Mouse (Mus musculus) MN1 (cell line): ENCODE measurements around the gene Bcl2.
A peak's percentile ranks its signal among the peaks of the same experiment; 100 is the strongest.
"Not testable (repeated sequence)": the region's sequence is repeated elsewhere in the genome, so short reads cannot be mapped to it uniquely, and the experiment has no call there.

Experiments
- DNase-seq: peaks from one replicate; pipeline ENCODE4 v3.0.0-alpha.2; 2016; ENCODE audit warnings: low spot score

The Bcl2 gene

DNA sequence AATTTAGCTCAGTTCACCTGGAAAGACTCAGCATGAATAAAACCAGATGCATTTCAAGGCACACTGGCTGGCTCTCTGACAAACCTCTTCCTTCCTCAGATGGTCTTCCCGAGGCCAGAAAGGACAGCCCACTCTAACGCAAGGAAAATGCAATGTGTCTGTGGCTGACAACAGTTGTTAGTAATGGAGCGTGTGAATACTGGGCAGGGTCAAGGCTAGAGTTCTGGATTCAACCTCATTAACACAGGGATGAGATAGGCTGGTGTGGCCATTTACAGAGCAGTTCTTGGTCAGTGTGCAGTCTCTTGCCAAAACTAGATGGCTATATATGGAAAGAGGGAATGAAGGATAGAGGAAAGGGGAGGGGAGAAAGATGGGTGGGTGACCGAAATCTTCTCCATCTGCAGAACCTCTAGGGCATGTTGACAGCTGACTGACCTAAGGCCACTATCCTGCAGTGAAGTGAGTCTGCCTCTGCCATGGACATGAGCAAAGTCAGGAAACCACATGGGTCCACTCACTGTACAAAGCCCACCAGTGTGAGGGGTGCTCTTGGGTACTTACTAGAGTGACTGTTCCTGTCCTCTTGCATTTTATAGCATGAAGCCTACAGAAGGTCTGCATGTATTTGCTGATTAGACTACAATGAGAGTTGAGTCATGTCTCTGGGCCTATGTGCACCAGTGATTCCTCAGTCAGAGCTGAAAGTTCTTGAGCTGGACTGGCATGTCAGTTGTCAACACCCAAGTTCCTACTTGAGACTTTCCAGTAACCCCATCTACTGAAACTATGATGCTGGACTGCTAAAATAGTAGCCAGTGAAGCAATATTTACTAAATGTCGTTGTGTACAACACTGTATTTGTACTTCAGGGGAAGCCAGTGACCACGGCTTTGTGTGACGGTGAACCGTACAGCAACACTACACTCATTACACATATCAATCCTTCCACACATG, 159.9 kb downstream of the Bcl2 start:
- no peak for DNase-seq

DNA sequence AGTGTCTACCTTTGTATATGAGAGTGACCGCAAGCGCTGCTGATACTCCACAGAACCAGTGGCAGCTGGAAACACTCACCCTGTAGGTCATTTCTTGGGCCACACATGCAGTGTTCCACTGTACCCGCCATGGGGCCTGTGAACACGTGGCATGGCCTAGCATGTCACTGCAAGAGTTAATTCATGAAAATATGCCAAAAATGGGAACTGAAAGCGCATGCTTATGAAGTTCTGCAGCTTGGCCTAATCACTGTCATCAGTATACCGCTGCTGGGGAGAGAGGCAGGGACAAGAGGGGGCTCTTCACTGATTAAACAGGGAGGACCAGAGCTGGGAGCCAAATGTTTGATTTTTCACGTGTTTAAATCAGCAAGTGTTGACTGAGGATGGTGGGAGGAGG, 161.2 kb downstream of the Bcl2 start:
- no peak for DNase-seq

DNA sequence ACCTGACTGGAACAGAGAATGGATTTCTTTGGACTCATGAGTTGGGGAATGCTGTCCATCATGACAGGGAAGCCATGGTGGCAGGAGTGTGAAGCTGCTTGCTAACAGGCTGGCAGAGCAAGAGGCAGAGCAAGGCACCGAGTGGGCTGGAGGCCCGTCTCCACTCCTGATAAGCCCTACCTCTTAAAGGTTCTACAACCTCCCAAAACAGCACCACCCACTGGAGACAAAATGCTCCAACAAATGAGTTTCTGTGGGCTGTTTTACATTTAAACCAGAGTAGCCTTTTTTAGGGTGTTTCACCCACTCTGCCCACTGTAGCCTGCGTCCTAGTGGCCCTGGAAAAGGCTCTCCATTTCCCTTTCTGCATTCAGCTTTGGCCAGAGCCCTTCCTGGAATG, 163.5 kb downstream of the Bcl2 start:
- no peak for DNase-seq

DNA sequence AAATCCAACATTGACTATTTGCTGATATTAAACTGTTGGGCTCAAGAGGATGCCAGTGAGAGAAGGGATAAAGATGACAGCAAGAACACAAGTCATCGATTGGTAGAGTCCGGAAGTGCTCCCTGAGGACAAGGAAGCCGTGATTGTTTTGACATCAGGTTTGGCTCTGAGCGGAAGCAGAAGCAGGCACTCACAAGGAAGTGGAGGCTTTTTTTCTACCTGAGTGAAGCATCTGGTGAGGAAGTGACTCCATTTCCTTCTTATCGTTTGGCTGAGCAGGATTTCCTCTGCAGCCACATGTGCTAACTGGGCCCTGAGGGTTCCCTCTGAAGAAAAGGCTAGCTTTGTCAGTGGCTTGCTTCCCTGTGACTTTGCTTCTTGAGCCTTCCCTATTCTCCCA, 165.0 kb downstream of the Bcl2 start:
- no peak for DNase-seq

DNA sequence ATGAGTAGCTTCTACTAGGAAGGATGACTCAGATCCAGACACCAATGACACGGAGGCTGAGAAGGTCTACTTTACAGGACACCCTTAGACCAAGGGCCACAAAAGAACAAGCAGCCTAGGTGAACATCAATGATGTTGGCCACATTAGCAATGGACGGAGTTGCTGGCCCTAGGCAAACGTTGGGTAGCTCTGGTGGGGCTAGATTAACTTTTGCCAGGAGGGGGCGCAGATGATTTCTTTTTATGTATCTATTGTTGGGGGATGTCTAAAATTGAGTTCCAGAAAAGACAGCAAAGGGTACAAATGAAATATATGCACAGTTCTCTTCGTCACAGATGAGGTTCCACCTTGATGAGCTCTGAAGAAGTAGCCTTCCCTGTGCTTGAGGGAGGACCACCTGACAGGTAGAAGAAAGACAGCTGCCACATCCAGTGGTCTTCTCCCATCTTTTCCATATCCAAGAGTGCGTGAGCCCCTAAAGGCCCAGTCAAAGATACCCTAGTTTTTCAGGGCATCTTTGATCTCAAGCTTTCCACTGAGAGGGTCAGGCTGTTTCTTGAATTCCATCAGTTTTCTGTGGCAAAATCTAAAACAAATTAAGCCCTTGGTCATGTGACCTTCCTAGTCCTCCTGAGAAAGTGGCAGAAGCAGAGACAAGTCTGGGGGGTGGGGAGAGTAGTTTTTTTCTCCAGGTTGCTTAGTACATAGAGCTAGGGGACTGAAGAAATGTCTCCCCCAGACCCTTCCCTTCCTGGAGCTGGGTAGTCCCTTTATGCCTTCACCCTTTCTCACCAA, 169.1 kb downstream of the Bcl2 start:
- DNase-seq, result no peak

DNA sequence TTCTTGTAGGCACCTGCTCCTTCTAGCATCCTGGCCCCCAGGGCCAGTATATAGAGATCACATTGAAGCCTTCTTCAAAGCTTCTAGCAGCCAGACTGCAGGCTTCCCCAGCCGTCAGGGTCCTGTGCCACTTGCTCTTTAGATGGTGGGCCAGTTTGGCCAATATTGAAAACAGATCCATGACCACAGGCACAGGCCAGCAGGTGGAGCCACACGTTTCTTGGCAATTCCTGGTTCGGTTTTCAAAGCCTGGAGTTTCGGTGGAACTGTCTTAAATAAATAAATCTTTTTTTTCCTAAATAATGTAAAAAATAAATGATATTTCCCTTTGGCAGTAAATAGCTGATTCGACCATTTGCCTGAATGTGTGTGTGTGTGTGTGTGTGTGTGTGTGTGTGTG, 171.3 kb downstream of the Bcl2 start:
- DNase-seq, result peak; percentile 31

DNA sequence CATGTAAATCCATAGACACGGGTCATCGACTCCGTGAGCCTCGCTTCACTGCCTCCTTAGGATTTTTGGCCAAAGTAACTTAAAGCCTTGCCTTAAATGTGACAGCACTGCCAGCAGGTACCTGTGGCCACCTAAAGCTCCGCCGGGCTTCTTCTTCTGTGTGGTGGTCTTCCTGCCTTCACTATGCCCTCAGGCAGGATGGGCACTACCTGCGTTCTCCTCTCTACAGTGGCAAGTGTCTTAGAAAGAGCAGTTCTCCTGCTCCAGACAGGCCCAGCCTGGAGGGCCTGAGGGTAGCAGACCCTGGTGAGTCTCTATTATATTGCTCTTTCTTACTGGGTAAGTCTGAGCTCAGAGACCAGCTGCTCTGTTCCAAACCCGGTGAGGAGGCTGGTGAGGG, 172.2 kb downstream of the Bcl2 start:
- no peak for DNase-seq

DNA sequence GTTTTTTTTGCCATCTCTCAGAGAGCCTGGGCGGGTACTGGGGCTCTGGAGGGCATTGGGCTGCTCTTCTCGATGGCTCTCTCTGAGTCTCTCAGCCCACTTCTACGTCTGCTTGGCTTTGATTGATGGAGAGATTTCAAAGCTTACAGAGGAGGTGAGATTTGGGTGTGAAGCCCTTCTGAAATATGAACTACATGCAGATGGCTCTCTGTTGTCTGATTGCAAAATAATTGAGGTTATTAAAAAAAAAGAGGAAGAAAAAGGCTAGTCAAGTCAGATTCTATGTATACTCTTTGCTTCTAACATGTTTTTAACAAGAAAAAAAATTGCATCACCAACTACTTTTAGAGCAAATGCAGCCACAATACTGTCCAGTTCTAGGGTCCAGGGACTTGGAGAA, 173.9 kb downstream of the Bcl2 start:
- no peak for DNase-seq

DNA sequence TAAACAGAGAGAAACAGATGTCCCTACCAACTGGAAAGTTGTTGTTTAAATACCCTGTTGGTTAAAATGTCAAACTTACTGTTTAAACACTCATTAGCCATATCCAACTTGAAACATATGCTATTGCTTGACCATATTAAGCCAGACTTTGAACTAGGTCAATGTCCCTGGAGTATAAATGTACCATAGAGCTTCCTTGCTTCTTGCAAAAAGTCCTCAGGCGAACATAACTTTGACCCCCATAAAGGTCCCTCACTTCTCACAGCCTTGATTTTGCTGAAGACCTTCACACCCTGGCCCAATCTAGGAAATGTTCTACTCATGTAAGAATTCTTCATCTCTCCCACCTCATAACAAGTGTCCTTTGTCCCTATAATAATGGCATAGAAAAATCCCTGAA, 175.0 kb downstream of the Bcl2 start:
- DNase-seq, result no peak

DNA sequence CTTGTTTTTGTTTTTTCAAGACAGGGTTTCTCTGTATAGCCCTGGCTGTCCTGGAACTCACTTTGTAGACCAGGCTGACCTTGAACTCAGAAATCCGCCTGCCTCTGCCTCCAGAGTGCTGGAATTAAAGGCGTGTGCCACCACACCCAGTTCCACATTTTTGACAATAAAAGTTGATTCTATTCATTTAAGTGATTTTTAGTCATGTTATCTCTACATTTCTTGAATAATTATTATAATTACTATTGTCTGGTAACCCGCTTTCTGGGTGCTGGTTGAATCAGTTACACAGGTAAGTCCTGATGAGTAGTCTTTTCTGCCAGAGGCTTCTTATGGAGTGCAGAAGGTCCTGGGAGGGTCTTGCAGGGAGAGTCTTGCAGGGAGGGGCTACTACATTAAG, 179.2 kb downstream of the Bcl2 start:
- not testable (repeated sequence) for DNase-seq

DNA sequence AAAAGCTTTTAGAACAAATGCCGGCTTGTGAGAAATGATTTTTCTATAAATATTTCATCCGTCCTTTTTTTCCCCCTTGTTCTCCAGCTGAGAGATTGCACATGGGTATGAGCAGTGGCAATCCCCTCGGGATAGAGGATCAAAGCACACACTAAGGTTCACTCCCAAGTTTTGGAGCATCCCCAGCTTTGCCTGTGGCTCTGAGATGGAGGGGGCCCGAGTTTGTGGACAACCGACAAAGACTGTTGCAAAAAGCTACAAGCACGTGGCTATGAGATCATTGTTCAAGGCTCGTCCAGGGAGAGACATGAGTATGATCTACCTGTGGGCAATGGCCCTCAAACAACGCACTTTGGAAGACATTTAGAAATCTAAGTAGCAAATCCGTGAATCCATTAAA, 184.5 kb downstream of the Bcl2 start:
- DNase-seq, result no peak

DNA sequence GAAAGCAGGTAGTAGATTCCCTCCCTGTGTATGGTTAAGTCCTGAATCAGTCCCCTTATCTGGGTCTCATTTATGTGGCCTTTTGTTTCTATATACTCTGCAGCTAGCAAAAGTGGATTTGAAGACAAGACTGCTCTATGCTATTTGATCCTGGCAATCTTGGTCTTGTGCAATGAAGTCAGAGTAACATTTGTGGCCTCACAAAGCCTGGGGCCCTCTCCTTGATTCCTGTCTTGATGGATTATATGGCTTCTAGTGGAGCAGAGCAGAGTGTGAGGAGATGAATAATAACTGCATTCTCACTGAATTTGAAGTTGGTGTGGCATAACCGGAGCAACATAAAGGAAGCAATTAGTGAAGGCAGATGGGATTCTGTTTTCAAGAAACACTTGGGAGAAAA, 186.5 kb downstream of the Bcl2 start:
- no peak for DNase-seq

DNA sequence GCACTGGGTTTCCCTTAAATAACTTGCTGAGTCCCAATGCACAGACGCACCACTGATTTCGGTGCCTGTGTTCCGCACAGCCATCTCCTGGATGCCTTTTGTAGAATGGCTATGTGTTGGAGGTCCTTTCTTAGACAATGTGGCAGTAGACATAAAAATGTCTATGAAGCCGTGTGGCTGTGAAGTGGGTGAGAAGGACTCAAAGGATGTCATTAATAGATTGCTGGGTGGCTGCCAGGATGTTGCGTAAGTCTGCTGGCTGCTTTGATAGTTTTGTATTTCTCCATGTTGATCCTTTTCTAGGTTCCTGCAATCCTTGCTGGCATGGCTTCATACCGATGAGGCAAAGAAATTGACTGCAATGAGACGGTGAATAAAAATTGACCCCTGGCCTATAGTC, 187.3 kb downstream of the Bcl2 start:
- no peak for DNase-seq

DNA sequence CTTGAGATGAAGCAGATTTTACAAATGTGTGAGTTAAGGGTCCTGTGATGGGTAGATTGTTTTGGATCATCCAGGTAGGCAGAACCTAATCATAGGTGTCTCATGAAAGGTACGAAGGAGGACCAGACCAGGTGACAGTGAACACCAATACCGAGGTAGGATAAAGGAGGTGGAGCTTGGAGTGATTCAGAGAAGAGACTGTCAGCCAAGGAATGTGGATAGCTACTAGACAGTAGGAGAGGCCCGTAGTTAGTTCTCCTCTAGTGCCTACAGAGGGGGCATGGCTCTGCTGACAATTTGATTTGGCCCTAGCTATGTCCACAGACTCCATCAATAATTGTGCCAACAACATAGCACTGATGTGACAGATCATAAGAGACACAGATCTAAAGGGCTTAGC, 188.0 kb downstream of the Bcl2 start:
- no peak for DNase-seq

DNA sequence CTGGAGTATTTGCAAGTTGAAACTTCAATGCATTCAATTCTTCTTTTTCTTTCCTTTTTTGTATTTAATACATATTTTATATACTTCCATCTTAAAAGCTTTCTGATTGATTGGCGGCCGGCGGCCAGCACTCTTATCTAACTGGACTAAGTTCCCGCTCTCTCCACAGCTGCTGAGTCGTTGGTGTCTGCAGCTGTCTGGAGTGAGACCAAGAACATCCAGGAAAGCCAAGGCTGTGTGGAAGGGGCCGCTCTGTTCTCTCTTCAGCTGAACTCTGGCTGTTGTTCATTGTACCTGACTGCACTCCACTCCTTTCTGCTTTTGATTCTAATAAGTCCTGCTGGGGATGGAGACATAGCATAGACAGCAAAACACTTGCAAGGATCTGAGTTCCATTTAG, 190.3 kb downstream of the Bcl2 start:
- DNase-seq, result no peak

DNA sequence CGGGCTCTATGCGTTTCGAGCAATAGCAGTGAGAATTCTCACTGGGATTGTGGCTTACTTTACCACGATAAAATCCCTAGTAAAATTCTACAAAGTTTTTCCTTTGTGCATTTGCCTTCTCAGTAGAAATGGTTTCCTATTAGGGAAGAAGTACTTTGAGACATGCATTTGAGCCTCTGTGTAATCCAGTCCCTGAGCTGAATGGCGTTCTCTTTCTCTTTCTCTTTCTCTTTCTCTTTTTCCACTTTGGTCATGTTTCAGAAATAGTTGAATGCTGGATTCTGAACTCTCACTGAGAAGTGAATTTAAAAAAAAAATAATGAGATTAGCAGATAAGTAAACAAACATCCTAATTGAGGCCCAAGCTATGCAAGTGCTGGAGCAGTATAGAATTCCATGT, 191.1 kb downstream of the Bcl2 start:
- DNase-seq, result no peak

DNA sequence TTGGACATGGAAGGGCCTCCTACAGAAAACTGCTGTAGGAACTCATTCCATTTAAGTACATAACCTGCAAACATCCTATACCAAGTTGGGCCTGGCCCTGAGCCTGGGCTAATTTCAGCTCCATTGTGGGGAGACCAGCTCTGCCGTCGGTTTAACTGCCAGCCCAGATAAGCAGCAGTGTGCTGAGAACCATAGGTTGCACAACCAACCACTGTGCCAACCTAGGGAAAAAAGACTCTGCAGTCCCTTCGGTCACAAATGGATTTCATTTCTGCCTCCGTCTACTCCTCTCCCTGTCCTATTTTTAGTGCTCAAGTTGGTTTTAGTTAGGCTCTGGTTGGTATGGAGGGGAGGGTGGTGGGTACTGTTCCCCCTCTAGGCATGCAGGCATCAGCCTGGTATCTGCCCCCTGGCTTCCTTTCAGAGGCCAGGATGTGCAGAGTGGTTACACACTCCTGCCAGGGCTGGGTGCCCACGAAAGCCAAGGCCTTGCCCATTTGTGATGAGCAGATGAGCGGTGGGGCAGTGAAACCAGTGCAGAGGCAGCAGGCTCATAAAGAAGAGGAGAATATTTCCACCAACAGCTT, 196.4 kb downstream of the Bcl2 start:
- DNase-seq, result no peak

DNA sequence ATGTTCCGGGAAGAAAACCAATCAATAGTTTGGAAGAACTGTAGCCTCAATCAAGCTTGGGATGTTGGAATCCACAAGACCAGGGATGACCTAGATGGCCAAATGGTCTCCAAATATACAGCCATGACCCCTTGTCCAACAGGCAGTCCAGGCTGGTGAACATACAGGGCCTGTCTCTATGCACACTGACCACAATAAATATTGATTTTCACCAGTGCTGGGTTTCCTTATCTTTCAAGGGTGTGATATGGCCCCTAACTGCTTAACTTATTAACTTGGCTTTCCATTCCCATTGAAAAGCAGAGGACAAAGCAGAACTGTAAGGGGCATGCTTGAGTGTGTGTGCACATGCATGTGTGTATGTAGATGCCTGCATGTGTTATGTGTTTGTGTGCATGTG, 197.0 kb downstream of the Bcl2 start:
- no peak for DNase-seq

DNA sequence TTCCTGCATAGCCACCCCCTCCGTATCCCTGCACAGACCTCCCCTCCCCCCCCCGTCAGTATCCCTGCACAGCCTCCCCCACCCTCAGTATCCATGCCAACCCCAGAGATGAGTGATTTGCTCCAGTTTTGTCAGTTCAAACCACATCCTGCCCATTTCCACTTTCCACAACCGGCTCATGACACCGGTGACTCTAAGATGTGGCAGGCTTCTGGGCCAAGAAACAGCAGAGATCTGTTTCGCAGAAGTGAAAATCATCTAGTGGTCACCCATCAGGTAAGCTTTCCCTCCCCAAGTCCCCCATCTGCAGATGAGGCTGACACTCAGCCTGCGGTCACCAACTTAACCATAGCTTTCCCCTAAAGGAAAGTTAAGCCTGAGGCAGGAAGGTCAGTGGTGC, 198.5 kb downstream of the Bcl2 start:
- DNase-seq, result no peak

DNA sequence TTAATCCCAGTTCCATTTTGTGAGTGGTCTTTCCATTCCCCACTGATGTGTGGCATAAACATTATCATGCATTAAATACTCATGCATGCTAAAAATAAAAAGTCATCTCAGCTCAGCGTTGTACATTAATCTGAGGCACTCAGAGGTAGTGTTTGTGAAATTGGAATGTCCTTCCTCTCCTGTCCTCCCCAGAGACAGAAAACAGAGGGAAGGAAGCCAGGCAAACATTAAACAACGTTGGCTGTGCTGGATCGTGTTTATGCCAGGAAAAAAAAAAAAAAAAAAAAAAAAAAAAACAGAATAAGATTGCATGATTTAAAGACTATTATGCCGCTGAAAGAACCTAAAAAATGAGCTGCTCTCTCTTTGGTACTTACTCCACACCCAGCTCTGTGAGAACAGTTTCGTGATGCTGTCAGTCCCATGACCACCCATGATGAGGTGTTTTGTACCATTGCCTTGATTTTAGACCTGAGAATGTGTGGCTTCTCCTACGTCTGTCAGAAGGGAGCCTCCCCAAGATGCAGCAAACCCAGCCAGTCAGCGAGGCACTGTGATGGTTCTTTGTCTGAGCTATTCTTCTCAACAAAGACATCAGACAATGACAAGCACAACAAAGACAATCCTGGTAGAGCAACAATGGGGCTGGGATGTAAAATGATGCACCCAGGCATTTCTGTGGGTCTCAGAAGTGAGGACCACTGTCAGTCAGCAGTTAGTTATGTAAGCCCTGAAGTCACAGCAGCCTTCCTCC, 200.0 kb downstream of the Bcl2 start:
- DNase-seq, result no peak

DNA sequence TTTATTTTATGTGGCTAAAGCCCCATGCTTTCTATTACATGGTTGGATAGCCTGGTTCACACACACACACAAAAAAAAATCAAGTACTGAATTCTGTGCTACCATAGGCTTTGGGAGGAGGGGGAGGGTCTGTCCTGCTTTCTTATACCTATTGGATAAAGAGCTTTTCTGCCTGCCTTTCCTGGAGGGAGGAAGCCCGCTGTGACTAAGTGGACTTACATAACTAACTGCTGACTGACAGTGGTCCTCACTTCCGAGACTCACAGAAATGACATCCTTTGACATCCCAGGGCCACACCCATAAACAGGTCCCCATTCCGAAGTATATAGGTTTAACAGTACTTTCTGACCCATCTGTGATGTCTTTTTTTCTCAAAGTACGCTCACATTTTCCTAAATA, 200.6 kb downstream of the Bcl2 start:
- DNase-seq, result no peak

DNA sequence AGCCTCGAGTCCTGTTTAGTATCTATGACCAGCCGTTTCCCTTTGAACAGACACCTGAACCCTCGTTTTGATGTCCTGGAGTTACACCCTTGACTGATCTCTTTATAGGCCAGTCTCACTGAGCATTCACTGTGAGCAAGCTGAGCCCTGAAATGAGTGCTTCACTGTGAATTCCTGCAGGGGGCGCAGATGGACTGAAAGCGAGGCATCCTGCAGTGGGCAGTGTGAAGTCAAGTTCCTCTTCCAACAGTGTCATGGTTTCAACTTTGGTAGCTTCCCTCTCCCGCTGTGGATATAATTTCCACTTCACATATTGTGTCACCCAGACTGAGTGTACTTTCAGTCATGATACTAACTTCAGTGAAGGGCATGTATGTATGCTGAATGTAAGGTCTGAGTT, 202.5 kb downstream of the Bcl2 start:
- peak; percentile 54 for DNase-seq
